Mouse (Mus musculus) adipocyte (in vitro differentiated cells): ENCODE measurements around the gene Wdr20.
A peak's percentile ranks its signal among the peaks of the same experiment; 100 is the strongest.
"Not testable (repeated sequence)": the region's sequence is repeated elsewhere in the genome, so short reads cannot be mapped to it uniquely, and the experiment has no call there.

ENCODE experiments used
- DNase-seq: peaks from one replicate; pipeline ENCODE4 v3.0.0-alpha.2; 2016; ENCODE audit warnings: low spot score

The Wdr20 gene

GRCm38 (mm10) chr12:110737170-110738157, at the start of gene Wdr20:
Gene Wdr20 (plus strand): TSS chr12:110737944.
- DNase-seq = peak; percentile 95

GRCm38 (mm10) chr12:110688921-110689320, 48.8 kb upstream of the Wdr20 start:
- DNase-seq = not testable (repeated sequence)

GRCm38 (mm10) chr12:110689919-110690643, 47.7 kb upstream of the Wdr20 start:
- no peak for DNase-seq

- not testable (repeated sequence) for DNase-seq
Measured at GRCm38 (mm10) chr12:110693378-110693777, 44.4 kb upstream of the Wdr20 start.

- DNase-seq = peak; percentile 52
Measured at GRCm38 (mm10) chr12:110695676-110696171, 42.0 kb upstream of the Wdr20 start.

GRCm38 (mm10) chr12:110696173-110696974, 41.4 kb upstream of the Wdr20 start:
- peak; percentile 95 for DNase-seq

GRCm38 (mm10) chr12:110696975-110697400, 40.8 kb upstream of the Wdr20 start:
- no peak for DNase-seq

- DNase-seq = no peak
Measured at GRCm38 (mm10) chr12:110697457-110697856, 40.3 kb upstream of the Wdr20 start.

- DNase-seq = no peak
Measured at GRCm38 (mm10) chr12:110698080-110698479, 39.7 kb upstream of the Wdr20 start.

GRCm38 (mm10) chr12:110698523-110699170, 39.1 kb upstream of the Wdr20 start:
- DNase-seq = no peak

- DNase-seq = no peak
Measured at GRCm38 (mm10) chr12:110699171-110699547, 38.6 kb upstream of the Wdr20 start.

GRCm38 (mm10) chr12:110700730-110701129, 37.0 kb upstream of the Wdr20 start:
- DNase-seq = no peak

GRCm38 (mm10) chr12:110701363-110701762, 36.4 kb upstream of the Wdr20 start:
- DNase-seq = not testable (repeated sequence)

- no peak for DNase-seq
Measured at GRCm38 (mm10) chr12:110702556-110702955, 35.2 kb upstream of the Wdr20 start, which contains the start of gene Hsp90aa1. Gene Hsp90aa1 (minus strand): TSS chr12:110702728.

- peak; percentile 88 for DNase-seq
Measured at GRCm38 (mm10) chr12:110703008-110703471, 34.7 kb upstream of the Wdr20 start.

- DNase-seq = no peak
Measured at GRCm38 (mm10) chr12:110703682-110704081, 34.1 kb upstream of the Wdr20 start.

GRCm38 (mm10) chr12:110705419-110705818, 32.3 kb upstream of the Wdr20 start:
- DNase-seq = not testable (repeated sequence)

GRCm38 (mm10) chr12:110706337-110707231, 31.2 kb upstream of the Wdr20 start:
- DNase-seq = no peak

GRCm38 (mm10) chr12:110707451-110707850, 30.3 kb upstream of the Wdr20 start:
- DNase-seq = no peak

GRCm38 (mm10) chr12:110711270-110711669, 26.5 kb upstream of the Wdr20 start:
- DNase-seq = no peak
